27 mouse cellular contexts compared by ENCODE assay signal in the genomic region with DNA sequence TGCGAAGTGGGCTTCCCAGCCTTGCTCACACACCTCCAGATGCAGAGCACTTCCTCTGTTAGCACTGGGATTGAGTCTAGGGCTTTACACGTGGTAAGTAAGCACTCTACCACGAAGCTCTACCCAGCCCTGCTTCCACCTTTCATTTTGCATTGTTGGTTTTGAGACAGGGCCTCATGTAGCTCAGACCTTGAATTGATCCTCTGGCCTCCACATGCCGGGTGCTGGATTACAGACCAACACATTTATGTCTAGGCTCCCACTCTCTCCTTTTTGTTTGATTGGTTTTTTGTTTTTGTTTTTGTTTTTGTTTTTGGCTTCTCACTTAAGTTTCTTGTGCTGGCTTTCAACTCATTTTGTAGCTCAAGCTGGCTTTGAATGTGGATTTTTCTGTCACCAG. TPM values are rescaled to one million over a fixed set of nuclear protein-coding genes. Genes with fewer than 3 reads are reported as not detected.
"Had no signal": no experiment of that assay in that cellular context is flagged by ENCODE, and none has a peak within 500 bp of the region (broad histone marks: within the 10 kb centered on the region; RNA-seq: fewer than 3 reads in every experiment).

No protein-coding gene starts in this region.

- H3K9me3 ChIP-seq: embryonic facial prominence, embryonic 10.5 days; embryonic facial prominence, embryonic 12.5 days; embryonic facial prominence, embryonic 13.5 days; embryonic facial prominence, embryonic 15.5 days; forebrain, embryonic 10.5 days; forebrain, embryonic 12.5 days; forebrain, embryonic 13.5 days; forebrain, embryonic 15.5 days had no signal

- H3K36me3 ChIP-seq: embryonic facial prominence, embryonic 10.5 days; embryonic facial prominence, embryonic 12.5 days; embryonic facial prominence, embryonic 13.5 days; embryonic facial prominence, embryonic 15.5 days; forebrain, embryonic 10.5 days; forebrain, embryonic 12.5 days; forebrain, embryonic 15.5 days had no signal

- ATAC-seq: forebrain, embryonic 13.5 days; forebrain, embryonic 14.5 days; forebrain, embryonic 15.5 days; forebrain, embryonic 16.5 days; forebrain, postnatal 0 days had no signal

- H3K4me3 ChIP-seq: embryonic facial prominence, embryonic 10.5 days; embryonic facial prominence, embryonic 12.5 days; embryonic facial prominence, embryonic 13.5 days; embryonic facial prominence, embryonic 15.5 days; erythroblast, embryonic 14.5 days; forebrain, embryonic 10.5 days; forebrain, embryonic 12.5 days; forebrain, embryonic 13.5 days; forebrain, embryonic 15.5 days; gastrocnemius, adult 2 months; heart, adult 2 months had no signal

- H3K9ac ChIP-seq: embryonic facial prominence, embryonic 12.5 days; embryonic facial prominence, embryonic 13.5 days; embryonic facial prominence, embryonic 15.5 days; forebrain, embryonic 12.5 days; forebrain, embryonic 13.5 days; forebrain, embryonic 15.5 days; forebrain, postnatal 0 days had no signal

- H3K27me3 ChIP-seq: embryonic facial prominence, embryonic 15.5 days; forebrain, embryonic 13.5 days; forebrain, embryonic 15.5 days had no signal

- H3K4me1 ChIP-seq: embryonic facial prominence, embryonic 10.5 days; embryonic facial prominence, embryonic 12.5 days; embryonic facial prominence, embryonic 13.5 days; embryonic facial prominence, embryonic 15.5 days; forebrain, embryonic 10.5 days; forebrain, embryonic 12.5 days; forebrain, embryonic 13.5 days; forebrain, embryonic 15.5 days had no signal

- DNase-seq: cerebellum, adult 2 months; cerebellum, adult 8-10 months; cerebellum, adult 9-10 months; cerebellum, adult 9-11 months; cerebellum, postnatal 10 days; cerebellum, postnatal 14 days; cerebellum, postnatal 25 days; cerebellum, postnatal 36 days; embryo, embryonic 11 days; forebrain, postnatal 0 days; gastrocnemius, adult 2 months; gastrocnemius, postnatal 10 days; gastrocnemius, postnatal 14 days; gastrocnemius, postnatal 25 days; gastrocnemius, postnatal 36 days; heart, adult 2 months had no signal

- H3K27ac ChIP-seq: embryonic facial prominence, embryonic 10.5 days; embryonic facial prominence, embryonic 12.5 days; embryonic facial prominence, embryonic 13.5 days; embryonic facial prominence, embryonic 15.5 days; forebrain, embryonic 10.5 days; forebrain, embryonic 12.5 days; forebrain, embryonic 13.5 days; forebrain, embryonic 15.5 days; gastrocnemius, adult 2 months; heart, adult 2 months had no signal

- H3K4me2 ChIP-seq: embryonic facial prominence, embryonic 12.5 days; embryonic facial prominence, embryonic 13.5 days; embryonic facial prominence, embryonic 15.5 days; forebrain, embryonic 12.5 days; forebrain, embryonic 13.5 days; forebrain, embryonic 15.5 days had no signal

RNA-seq across cellular contexts. Expression of a gene that starts 5.5 kb away (rescaled TPM):
- total RNA-seq: forebrain, postnatal 0 days had no signal
- polyA plus RNA-seq: cerebellum, adult 2 months; erythroblast, embryonic 14.5 days; forebrain, postnatal 0 days had no signal
